Mouse (Mus musculus): ENCODE results near the gene Dupd1. TPM values are rescaled to one million over a fixed set of nuclear protein-coding genes. Genes with fewer than 3 reads are reported as not detected.

Gene Dupd1
- not detected in 2 replicates for polyA plus RNA-seq (2015; fragmentation: Nextera tagmentation; extraction: Ambion mirVana)

DNA sequence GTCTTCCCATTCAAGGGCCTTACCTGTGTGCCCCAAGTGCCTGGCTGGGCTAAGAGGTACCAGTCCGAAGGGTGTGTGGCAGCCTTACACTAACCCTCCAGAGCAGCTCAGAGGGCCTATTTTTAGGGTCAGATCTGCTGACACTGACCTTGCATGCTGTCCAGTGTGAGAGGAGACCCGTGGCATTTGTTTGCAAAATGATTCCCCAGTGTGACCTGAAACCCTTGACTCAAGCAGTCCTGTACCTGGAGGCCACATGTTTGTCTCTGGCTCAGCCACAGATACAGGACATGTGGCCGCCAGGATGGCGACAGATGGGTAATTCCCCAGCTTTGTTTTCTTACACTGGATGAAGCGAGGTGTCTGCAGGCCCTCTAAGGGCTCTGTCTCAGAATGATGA, at the start of gene Dupd1:
Gene Dupd1, minus strand, starts transcription at position 91 of the 400 bp plus-strand sequence.
- no peaks in the 10 kb centered on the region for H3K27me3 ChIP-seq (ENCODE audit: control insufficient read depth, insufficient read depth, low read depth, low read length)
- no peak within 1 kb of the TSS for H3K4me2 ChIP-seq (ENCODE audit: low read depth, low read length)
- WGBS = 67% methylated on average over 5 of the region's 5 CpGs
- peaks cover 4% of the 10 kb centered on the region; the same call in 1 of the 2 replicates for H3K4me1 ChIP-seq (replicated peaks; ENCODE audit: control insufficient read depth, insufficient read depth, low read length)
- no peaks in the 10 kb centered on the region for H3K9me3 ChIP-seq (ENCODE audit: control insufficient read depth, low read length)
- no peak within 1 kb of the TSS for H3K9ac ChIP-seq (ENCODE audit: low read length)
- no peak for ATAC-seq (ENCODE audit: low read depth)
- no peak within 1 kb of the TSS for H3K27ac ChIP-seq (ENCODE audit: low read length)
- H3K4me3 ChIP-seq (ENCODE audit: low read length) = no peak within 1 kb of the TSS
- H3K36me3 ChIP-seq (ENCODE audit: control insufficient read depth, insufficient read depth, low read length) = no peaks in the 10 kb centered on the region

DNA sequence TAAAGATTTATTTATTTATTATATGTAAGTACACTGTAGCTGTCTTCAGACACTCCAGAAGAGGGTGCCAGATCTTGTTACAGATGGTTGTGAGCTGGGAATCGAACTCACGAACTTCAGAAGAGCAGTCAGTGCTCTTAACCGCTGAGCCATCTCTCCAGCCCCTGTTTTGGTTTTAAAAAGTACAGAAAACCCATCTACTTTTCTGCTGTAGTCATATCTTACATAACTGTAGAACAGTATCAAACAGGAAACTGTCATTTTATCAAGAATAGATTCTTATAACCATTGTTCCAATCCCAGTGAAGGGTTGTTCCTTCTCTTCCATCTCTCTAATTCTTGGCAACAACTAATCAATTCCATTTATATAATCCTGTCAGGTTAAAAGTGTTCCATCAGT, 49.4 kb upstream of the Dupd1 start:
- no peaks in the 10 kb centered on the region for H3K9me3 ChIP-seq (ENCODE audit: control insufficient read depth, low read length)
- no peak overlapping the region for H3K9ac ChIP-seq (ENCODE audit: low read length)
- H3K4me2 ChIP-seq (ENCODE audit: low read depth, low read length) = no peak overlapping the region
- 82% methylated on average over 3 of the region's 3 CpGs for WGBS
- ATAC-seq (ENCODE audit: low read depth) = no peak
- H3K27me3 ChIP-seq (ENCODE audit: control insufficient read depth, insufficient read depth, low read depth, low read length) = no peaks in the 10 kb centered on the region
- no peak overlapping the region for H3K4me3 ChIP-seq (ENCODE audit: low read length)
- H3K36me3 ChIP-seq (ENCODE audit: control insufficient read depth, insufficient read depth, low read length) = no peaks in the 10 kb centered on the region
- H3K4me1 ChIP-seq (replicated peaks; ENCODE audit: control insufficient read depth, insufficient read depth, low read length) = peaks cover 5% of the 10 kb centered on the region; the same call in 1 of the 2 replicates
- H3K27ac ChIP-seq (ENCODE audit: low read length) = no peak overlapping the region

DNA sequence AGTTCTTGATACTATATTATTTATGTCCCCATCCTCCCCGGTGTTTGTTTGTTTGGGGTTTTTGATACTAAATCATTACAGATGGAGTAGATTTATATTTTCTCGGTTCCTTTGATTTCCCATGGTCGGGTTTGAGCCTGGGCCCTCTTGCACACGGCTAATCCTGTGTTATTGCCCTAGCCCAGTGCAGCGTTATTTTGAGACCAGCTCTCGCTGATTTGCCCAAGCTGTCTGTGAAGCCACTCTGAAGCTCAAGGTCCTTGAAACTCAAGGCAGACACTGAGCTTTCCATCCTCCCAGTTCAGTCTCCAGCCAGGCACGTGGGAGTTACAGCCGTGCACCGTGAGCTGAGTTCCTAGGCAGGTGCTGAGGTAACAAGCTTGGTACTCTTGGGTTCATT, 47.2 kb upstream of the Dupd1 start:
- Histone ChIP-seq H3K27ac (ENCODE audit: low read length) (no peak overlapping the region), H3K4me3 (ENCODE audit: low read length) (no peak overlapping the region)

DNA sequence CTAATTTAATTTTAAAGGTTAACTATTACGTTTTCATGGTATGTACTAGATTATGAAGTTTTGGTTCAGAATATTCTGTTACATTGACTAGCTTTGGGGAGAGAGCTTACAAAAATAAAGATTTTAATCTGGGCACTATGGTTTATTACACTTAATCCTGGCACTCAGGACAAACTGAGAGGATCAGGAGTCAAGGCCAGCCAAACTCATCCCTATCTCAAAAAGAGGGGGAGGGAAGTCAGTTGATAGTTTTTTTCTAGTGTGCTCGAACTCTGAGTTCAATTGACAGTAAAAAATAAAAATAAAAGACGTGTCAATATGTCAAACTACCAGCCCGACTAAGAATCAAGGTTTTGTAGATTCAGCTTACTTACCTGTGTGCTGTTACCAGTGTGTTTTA, 39.0 kb upstream of the Dupd1 start:
- no peak overlapping the region for H3K9ac ChIP-seq (ENCODE audit: low read length)
- no peak overlapping the region for H3K4me2 ChIP-seq (ENCODE audit: low read depth, low read length)
- ATAC-seq (ENCODE audit: low read depth) = no peak
- 77% methylated on average over 4 of the region's 4 CpGs for WGBS
- H3K36me3 ChIP-seq (ENCODE audit: control insufficient read depth, insufficient read depth, low read length) = no peaks in the 10 kb centered on the region
- H3K27ac ChIP-seq (ENCODE audit: low read length) = no peak overlapping the region
- H3K4me1 ChIP-seq (replicated peaks; ENCODE audit: control insufficient read depth, insufficient read depth, low read length) = peaks cover 8% of the 10 kb centered on the region
- H3K27me3 ChIP-seq (ENCODE audit: control insufficient read depth, insufficient read depth, low read depth, low read length) = no peaks in the 10 kb centered on the region
- no peak overlapping the region for H3K4me3 ChIP-seq (ENCODE audit: low read length)
- no peaks in the 10 kb centered on the region for H3K9me3 ChIP-seq (ENCODE audit: control insufficient read depth, low read length)

More for the DNA sequence above, 47.2 kb upstream of the Dupd1 start:
- no peaks in the 10 kb centered on the region for H3K4me1 ChIP-seq (replicated peaks; ENCODE audit: control insufficient read depth, insufficient read depth, low read length)
- 85% methylated on average over 9 of the region's 9 CpGs for WGBS
- no peaks in the 10 kb centered on the region for H3K9me3 ChIP-seq (ENCODE audit: control insufficient read depth, low read length)
- no peaks in the 10 kb centered on the region for H3K36me3 ChIP-seq (ENCODE audit: control insufficient read depth, insufficient read depth, low read length)
- H3K27me3 ChIP-seq (ENCODE audit: control insufficient read depth, insufficient read depth, low read depth, low read length) = no peaks in the 10 kb centered on the region
- H3K4me2 ChIP-seq (ENCODE audit: low read depth, low read length) = no peak overlapping the region
- H3K9ac ChIP-seq (ENCODE audit: low read length) = no peak overlapping the region
- no peak for ATAC-seq (ENCODE audit: low read depth)

DNA sequence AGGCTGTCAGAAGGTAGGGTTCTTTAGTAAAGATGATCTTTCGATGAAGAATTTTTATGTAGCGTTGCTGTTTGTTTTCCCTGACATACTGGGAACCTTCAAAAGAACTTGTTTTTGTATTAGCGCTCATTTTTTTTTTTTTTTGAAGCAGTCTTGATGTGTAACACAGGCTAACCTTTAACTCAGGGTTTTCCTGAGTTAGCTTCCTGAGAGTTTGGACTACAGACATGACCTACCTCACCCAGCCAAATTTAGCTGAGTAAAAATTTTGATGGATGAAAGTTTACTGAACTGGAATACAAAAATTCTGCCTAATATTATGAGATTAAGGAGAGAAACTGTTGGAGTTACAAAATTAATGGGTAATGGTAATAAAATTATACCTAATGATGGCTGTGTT, 38.0 kb upstream of the Dupd1 start:
- no peak for ATAC-seq (ENCODE audit: low read depth)
- H3K27me3 ChIP-seq (ENCODE audit: control insufficient read depth, insufficient read depth, low read depth, low read length) = no peaks in the 10 kb centered on the region
- H3K4me2 ChIP-seq (ENCODE audit: low read depth, low read length) = no peak overlapping the region
- H3K36me3 ChIP-seq (ENCODE audit: control insufficient read depth, insufficient read depth, low read length) = no peaks in the 10 kb centered on the region
- H3K4me1 ChIP-seq (replicated peaks; ENCODE audit: control insufficient read depth, insufficient read depth, low read length) = peaks cover 8% of the 10 kb centered on the region
- H3K9me3 ChIP-seq (ENCODE audit: control insufficient read depth, low read length) = no peaks in the 10 kb centered on the region
- H3K27ac ChIP-seq (ENCODE audit: low read length) = no peak overlapping the region
- 88% methylated on average over 3 of the region's 3 CpGs for WGBS
- H3K9ac ChIP-seq (ENCODE audit: low read length) = no peak overlapping the region
- H3K4me3 ChIP-seq (ENCODE audit: low read length) = no peak overlapping the region

DNA sequence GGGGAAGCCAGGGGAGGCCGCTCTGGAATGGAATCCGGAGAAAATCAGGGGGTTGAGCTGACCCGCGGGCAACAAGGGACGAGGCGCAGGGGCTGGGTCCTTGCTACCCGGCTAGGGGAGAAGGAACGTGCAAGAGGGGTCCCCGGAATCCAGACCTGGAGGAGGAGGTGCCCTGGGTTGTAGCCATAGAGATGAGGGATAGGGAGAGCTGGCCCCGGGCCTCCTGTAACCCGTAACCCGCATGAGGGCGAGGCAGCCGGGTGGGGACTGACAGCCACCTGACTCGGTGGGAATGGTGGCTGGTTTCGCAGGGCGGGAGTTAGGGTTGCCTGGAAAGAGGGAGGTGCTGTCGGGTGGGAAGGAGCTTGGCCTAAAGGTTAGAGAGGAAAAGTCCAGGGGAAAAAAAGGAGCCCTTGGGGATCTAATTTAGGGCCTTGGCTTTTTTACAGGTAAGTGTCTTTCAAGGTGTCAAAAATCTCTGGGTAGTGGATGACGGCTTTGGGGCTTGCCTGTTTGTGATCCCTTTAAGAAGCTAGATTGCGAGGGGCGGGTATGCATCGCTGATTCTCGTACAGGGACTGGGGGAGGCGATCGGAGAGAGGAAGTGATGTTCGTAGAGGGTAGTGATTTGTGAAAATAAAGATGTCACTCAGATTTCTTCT, 36.6 kb upstream of the Dupd1 start, which contains the start of gene Dusp13:
Gene Dusp13, minus strand, starts transcription at position 301 of the 662 bp plus-strand sequence.
- H3K9ac ChIP-seq (ENCODE audit: low read length) = peak within 1 kb of the TSS; percentile 89
- no peaks in the 10 kb centered on the region for H3K36me3 ChIP-seq (ENCODE audit: control insufficient read depth, insufficient read depth, low read length)
- peak; percentile 67 for ATAC-seq (ENCODE audit: low read depth)
- H3K9me3 ChIP-seq (ENCODE audit: control insufficient read depth, low read length) = no peaks in the 10 kb centered on the region
- peak within 1 kb of the TSS; percentile 70 for H3K4me2 ChIP-seq (ENCODE audit: low read depth, low read length)
- peak within 1 kb of the TSS; percentile 89 for H3K4me3 ChIP-seq (ENCODE audit: low read length)
- under 1% methylated on average over 26 of the region's 26 CpGs for WGBS
- peak within 1 kb of the TSS; percentile 76 for H3K27ac ChIP-seq (ENCODE audit: low read length)
- H3K27me3 ChIP-seq (ENCODE audit: control insufficient read depth, insufficient read depth, low read depth, low read length) = no peaks in the 10 kb centered on the region
- peaks cover 8% of the 10 kb centered on the region for H3K4me1 ChIP-seq (replicated peaks; ENCODE audit: control insufficient read depth, insufficient read depth, low read length)

GRCm38 (mm10) chr14:21750008-21750880, 35.9 kb upstream of the Dupd1 start, which contains the start of gene Samd8:
Gene Samd8, plus strand, starts transcription at chr14:21750531.
- Histone ChIP-seq H3K4me1 (replicated peaks; ENCODE audit: control insufficient read depth, insufficient read depth, low read length) (peaks cover 8% of the 10 kb centered on the region), H3K27me3 (ENCODE audit: control insufficient read depth, insufficient read depth, low read depth, low read length) (no peaks in the 10 kb centered on the region), H3K4me2 (ENCODE audit: low read depth, low read length) (peak within 1 kb of the TSS; percentile 70), H3K27ac (ENCODE audit: low read length) (peak within 1 kb of the TSS; percentile 76), H3K9ac (ENCODE audit: low read length) (peak within 1 kb of the TSS; percentile 89), H3K4me3 (ENCODE audit: low read length) (peak within 1 kb of the TSS; percentile 89), H3K9me3 (ENCODE audit: control insufficient read depth, low read length) (no peaks in the 10 kb centered on the region), H3K36me3 (ENCODE audit: control insufficient read depth, insufficient read depth, low read length) (no peaks in the 10 kb centered on the region)
- peak; percentile 89 for ATAC-seq (ENCODE audit: low read depth)
- WGBS = 7% methylated on average over 45 of the region's 52 CpGs

DNA sequence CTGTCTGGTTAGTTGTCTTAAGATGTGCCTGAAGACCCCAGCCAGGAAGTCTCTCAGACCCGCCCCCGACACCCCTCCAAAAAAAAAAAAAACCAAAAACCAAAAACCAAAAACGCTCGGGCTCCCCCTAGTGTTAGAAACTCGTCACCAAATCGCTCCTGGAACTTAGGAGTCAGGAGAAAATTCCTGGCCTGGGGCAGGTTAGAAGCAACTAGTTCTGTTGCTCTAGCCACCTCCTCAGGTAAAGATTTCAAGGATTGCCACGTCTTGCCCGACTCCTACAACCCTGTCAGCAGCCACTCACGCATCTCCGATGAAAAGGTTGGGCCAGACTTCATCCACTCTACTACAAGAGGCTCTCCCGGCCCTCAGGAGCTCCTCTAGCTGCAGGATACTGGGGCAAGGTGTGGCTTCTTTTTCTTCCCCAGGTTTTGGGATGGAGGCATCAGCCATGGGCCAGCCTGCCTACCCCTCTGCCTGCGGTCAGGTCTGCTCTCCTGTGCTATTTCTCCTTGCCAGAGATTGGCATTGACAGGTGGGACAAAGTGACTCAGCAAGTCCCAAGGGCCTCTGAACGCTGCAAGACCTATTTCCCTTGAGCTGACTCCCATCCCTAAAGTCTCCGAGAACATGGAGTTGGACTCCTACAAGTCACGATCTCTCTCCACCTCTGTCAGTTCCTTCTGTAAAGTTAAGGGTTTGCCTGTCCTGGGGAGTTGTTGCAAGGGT, 33.9 kb upstream of the Dupd1 start:
- Histone ChIP-seq H3K4me3 (ENCODE audit: low read length) (no peak overlapping the region), H3K9ac (ENCODE audit: low read length) (no peak overlapping the region), H3K27me3 (ENCODE audit: control insufficient read depth, insufficient read depth, low read depth, low read length) (no peaks in the 10 kb centered on the region), H3K9me3 (ENCODE audit: control insufficient read depth, low read length) (no peaks in the 10 kb centered on the region), H3K4me2 (ENCODE audit: low read depth, low read length) (no peak overlapping the region), H3K4me1 (replicated peaks; ENCODE audit: control insufficient read depth, insufficient read depth, low read length) (peaks cover 8% of the 10 kb centered on the region), H3K27ac (ENCODE audit: low read length) (no peak overlapping the region), H3K36me3 (ENCODE audit: control insufficient read depth, insufficient read depth, low read length) (no peaks in the 10 kb centered on the region)
- ATAC-seq (ENCODE audit: low read depth) = no peak
- WGBS = 40% methylated on average over 15 of the region's 15 CpGs
